Mouse (Mus musculus): ENCODE results near the gene Zc2hc1c.
"Not testable (repeated sequence)": the region's sequence is repeated elsewhere in the genome, so short reads cannot be mapped to it uniquely, and the experiment has no call there.

The Zc2hc1c gene

GRCm38 (mm10) chr12:85288486-85289156 is at the start of gene Zc2hc1c:
Gene Zc2hc1c (plus strand): TSS chr12:85288591.
- DNase-seq (ENCODE audit: low read depth, low spot score), result peak; percentile 89

DNA sequence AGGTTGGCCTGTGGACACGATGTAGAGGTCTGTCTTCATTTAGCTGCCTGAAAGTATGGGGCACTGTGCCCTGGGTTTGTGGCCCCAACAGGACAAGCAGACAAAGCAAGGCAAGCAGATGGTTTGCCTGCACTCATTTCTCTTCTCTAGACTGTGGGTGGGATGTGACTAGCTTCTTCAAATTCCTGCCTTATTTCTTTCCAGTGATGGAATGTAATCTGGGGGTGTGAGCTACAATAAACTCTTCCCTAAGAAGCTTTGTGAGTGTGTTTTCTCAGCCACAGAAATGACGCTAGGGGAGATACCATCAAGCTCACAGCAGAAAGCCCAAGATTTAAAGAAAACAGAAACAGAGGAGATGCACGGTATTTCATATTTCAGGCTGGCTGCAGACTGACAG is 36.3 kb upstream of the Zc2hc1c start:
- no peak for DNase-seq (ENCODE audit: low read depth, low spot score)

GRCm38 (mm10) chr12:85256074-85256751 is 32.2 kb upstream of the Zc2hc1c start:
- no peak for DNase-seq (ENCODE audit: low read depth, low spot score)

- DNase-seq (ENCODE audit: low read depth, low spot score), result no peak
Observed at GRCm38 (mm10) chr12:85257008-85257639, 31.3 kb upstream of the Zc2hc1c start.

DNA sequence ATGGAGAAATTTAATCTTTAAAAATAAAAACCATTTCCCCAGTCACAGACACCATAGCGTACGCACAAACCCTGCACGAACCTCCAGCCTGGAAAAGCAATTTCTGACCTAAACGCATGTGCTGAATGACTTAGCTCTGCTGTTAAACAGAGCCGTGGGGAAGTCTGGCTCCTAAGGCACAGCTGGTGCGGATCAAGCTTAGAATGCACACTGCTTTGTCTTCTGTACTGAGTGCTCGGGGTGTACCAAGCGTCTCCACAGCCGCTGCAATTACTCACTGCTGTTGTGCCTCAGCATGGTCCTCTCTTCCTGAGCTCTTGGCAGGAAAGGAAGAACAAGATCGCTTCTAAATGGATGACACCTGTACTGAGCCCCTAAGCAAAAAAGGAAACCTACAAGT is 25.9 kb upstream of the Zc2hc1c start:
- DNase-seq (ENCODE audit: low read depth, low spot score), result peak; percentile 54

DNA sequence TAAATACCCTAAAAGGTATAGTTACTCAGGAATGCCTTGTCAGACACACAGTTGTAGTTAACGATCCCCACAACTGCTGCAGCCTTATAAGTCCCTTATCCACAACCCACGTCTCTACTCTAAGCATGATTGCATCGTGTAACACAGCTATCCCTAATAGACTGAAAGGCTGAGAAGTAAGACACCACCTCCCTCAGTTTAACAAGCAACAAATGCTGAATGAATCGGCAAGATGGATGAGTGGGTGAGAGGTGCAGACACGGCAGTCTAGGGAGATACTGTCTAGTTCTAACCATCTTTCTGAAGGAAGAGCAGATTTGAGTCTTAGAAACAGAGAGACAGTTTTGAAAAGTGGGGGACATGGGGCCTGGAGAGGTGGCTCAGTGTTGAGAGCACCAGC is 25.2 kb upstream of the Zc2hc1c start:
- no peak for DNase-seq (ENCODE audit: low read depth, low spot score)

DNA sequence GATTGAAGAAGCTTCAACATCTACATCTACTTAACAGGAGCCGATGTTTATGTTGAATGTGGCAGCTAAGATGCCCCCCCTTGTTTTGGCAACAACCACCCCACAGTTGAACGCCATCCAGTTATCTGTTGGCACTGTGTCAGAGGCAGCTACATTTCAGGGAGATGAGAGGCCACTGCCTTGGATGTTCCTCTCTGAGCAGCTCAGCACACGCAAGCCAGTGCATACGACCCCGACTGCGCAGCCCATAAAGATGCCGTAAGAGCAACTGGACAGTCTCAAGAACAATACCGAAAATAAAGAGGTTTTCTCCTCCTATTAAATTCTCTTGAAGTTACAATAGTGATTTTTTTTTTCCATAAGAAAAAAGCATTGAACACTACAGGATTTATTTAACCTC is 23.9 kb upstream of the Zc2hc1c start:
- DNase-seq (ENCODE audit: low read depth, low spot score), result no peak

GRCm38 (mm10) chr12:85264940-85265339 is 23.5 kb upstream of the Zc2hc1c start:
- no peak for DNase-seq (ENCODE audit: low read depth, low spot score)

DNA sequence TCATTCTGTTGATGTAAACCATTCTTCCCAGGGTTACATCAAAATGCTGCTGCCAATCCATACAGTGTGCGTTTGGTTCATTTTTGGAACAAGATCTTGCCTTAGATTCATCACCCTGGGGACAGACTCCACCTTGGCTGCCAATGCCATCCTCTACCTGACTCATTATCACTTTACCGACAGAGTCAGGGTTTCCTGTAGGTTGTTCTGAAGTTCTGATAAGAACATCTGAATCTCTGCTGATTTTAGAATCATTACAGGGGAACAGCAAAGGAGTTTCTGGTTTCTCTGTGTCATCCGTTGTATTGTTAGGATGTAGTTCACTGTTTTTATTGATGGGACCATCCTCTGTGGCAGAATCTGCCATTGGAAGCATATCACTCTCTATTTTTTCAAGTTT is 22.1 kb upstream of the Zc2hc1c start:
- no peak for DNase-seq (ENCODE audit: low read depth, low spot score)

DNA sequence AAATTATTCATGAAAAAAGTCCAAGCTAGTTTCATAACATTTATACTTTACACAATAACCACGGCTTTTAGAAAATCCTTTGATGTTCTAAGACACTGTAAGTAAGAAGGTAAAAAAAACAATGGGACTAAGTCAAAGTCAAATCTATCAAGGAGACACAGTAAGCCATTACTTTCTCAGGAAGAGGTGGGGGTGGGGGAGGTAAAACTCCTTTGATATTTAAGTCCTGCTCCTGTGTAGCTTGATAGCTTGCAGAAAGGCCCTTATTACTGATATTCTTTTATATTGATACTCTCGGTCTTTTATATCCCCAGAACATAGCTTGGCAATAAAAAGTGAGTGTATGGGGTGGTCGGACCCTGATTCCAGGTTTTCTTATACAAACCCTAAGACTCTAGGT is 18.6 kb upstream of the Zc2hc1c start:
- no peak for DNase-seq (ENCODE audit: low read depth, low spot score)

GRCm38 (mm10) chr12:85270319-85270718 is 18.1 kb upstream of the Zc2hc1c start, which contains the start of gene Mlh3:
Gene Mlh3 (minus strand): TSS chr12:85270599.
- DNase-seq (ENCODE audit: low read depth, low spot score), result peak; percentile 80

- DNase-seq (ENCODE audit: low read depth, low spot score), result no peak
Observed at GRCm38 (mm10) chr12:85271132-85271842, 17.1 kb upstream of the Zc2hc1c start.

DNA sequence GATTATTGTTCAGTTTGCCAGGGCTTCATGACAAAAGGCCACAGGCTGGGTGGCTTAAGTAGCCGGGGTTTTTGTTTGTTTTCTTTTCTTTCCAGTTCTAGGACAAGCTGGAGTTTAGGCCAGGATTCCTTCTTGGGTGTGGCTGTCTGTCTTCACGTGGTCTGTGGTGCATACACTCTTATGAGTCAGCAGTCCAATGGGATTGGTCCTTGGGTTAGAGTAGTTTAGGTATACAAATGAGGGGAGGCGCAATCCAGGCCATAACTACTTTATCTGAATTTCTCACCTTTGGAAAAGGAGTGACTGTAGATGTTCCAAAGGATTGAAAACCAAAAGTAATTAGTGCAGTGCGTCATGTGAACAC is 16.6 kb upstream of the Zc2hc1c start:
- no peak for DNase-seq (ENCODE audit: low read depth, low spot score)

DNA sequence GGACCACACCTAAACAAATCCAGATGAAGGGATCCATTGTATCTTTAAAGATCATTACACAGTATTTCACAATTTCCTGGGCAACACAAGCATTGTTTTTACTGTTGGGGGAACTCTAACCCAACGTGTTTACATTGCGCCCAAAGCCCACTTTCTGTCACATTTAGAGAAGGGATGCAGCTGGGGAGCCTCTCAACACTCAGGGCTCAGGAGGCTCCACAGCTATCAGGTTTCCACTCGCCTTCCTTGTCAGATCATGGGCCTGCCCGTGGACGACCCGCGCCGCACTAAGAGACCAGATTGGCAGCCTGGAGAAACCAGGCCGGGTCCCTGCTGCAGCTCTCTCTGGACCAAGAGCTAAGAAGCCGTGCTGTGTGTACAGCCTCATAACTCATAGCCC is 14.9 kb upstream of the Zc2hc1c start:
- no peak for DNase-seq (ENCODE audit: low read depth, low spot score)

DNA sequence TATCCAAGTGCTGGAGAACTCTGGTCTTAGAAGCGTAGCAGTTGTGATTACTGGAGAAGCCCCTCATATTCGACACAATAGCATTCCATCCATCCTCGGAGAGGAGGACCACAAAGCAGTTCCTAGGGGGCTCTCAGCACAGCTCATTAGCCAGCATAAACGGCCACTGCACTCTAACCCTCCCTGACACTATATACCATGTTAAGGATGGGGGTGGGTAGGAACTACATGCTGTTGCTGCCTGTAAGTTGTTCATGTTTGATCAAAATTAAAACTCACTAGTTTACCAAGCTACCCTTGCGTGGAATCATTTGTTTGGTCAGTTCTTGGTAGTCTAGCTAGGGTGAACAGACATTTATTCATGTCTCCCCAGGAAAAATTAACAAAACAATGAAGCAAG is 12.1 kb upstream of the Zc2hc1c start:
- DNase-seq (ENCODE audit: low read depth, low spot score), result no peak

- no peak for DNase-seq (ENCODE audit: low read depth, low spot score)
Observed at GRCm38 (mm10) chr12:85278919-85279318, 9.5 kb upstream of the Zc2hc1c start.

DNA sequence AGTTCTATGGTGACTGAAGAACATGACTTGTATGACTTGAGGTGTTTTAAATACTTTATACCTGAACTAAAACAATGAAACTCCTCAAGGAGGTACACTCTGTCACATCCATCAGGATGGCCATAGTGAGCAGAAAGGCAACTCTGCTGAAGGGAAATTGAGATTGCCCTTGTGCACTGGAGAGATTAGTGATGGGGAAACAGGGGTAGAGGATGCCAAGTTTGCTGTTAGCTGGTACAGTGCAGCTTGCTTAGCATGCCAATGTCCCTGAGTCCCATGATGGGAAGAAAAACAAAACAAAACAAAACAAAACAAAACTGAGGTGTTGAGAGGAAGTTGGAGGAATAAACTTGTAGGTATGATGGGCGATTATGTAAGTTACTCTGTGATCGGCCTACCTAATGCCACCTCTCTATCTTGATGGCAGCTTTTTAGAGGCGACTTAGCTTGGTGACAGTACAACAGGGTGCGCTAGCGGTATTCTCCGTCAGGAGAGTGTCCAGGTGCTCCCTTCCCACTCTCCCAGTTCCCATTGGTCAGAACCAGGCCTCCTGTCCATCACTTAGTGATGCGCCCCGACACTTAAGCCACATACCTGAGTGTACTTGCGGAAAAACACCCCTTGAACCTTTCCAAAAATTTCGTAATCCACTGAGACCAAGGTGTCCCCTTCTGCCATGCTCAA is 8.9 kb upstream of the Zc2hc1c start:
- no peak for DNase-seq (ENCODE audit: low read depth, low spot score)

GRCm38 (mm10) chr12:85280105-85280844 is 8.1 kb upstream of the Zc2hc1c start:
- DNase-seq (ENCODE audit: low read depth, low spot score), result peak; percentile 95

- DNase-seq (ENCODE audit: low read depth, low spot score), result no peak
Observed at GRCm38 (mm10) chr12:85280845-85281651, 7.3 kb upstream of the Zc2hc1c start.

DNA sequence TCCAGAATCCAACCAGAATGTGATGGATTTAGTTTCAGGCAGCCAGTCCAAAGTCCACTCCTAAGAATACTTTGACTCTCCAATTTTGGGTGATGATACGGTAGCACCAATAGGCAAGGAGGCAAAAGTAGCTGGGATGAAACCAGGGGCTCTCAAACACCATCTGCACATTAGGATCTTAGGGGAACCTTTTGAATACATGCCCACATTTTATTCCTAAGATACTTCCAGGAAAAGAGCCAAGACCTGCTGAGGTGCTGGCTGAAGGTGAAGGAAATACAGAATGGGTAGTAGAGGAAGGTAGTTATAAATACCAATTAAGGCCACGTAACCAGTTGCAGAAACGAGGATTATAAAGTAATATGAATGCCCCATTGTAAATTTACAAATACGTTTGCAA is 6.6 kb upstream of the Zc2hc1c start:
- not testable (repeated sequence) for DNase-seq (ENCODE audit: low read depth, low spot score)
